Mouse (Mus musculus) liver, adult (tissue): ENCODE results near the gene Cdkn1b.

Experiments
- GATA4 ChIP-seq: IDR thresholded peaks from 2 replicates; pipeline ENCODE4 v1.6.1; 2014; ENCODE audit warnings: mild to moderate bottlenecking, low read length; ENCODE audit not compliant: insufficient replicate concordance

Cdkn1b gene

DNA sequence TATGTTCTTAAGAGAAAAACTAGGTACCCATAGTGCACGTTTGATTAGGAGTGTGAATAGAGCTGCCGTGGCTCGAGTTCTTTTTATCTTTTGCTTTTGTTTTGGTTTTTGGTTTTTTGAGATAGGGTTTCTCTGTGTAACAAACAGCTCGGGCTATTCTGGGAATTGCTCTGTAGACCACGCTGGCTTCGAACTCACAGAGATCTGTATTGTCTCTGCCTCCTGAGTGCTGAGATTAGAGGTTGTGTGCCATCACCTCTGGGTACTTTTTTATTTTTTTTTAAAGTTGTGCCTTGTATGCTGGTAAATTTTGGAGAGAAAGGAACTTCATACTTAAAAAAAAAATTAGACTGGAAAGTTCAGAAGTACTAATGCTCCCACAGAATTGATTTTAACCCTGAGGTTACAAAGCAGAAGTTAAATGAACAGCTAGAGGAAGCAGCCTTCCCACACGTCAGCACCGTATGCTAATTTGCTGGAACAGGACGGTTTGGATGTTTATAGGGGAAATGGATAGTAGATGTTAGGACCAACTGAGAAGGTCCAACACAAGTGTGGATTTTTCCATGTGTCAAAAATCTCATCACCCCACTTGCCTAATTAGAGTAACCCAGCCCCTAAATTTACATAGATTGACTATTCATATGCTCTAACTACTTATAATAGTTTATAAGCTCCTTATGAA lies 2.5 kb downstream of the Cdkn1b start:
- TF ChIP-seq GATA4, result no peak

DNA sequence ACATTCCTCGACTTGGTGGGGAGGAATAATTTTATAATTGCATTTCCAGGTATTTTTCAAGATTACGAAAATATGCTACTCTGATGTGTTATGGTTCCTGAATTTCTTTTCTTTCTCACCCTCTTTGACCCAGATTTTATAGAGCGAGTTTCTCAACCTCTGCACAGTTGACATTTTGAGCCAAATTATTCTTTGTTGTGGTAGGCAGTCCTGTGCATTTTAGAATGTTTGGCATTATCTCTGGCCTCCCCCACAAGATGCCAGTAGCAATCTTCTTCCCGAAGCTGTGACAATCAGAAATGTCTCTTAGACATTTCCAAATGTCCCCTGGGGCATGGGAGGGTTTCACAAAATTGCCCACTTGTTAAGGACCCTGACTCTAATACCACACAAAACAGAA lies 3.5 kb downstream of the Cdkn1b start:
- TF ChIP-seq GATA4, result no peak

DNA sequence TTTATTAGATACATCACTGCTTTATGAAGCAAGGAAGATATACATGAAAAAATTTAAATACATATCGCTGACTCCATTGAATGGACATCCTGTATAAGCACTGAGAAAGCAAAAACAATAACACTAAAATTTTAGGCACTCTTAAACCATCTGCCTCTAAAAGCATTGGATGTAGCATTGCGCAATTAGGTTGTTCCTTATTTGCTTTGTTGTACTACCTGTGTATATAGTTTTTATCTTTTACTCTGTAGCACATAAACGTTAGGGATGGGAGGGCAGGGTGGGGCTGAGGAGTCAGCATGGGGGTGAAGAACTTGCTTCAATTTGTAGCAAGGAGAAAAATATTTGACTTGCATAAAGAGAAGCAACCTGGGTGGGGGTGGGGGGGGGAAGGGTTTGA lies 4.1 kb downstream of the Cdkn1b start:
- no peak for TF ChIP-seq GATA4

DNA sequence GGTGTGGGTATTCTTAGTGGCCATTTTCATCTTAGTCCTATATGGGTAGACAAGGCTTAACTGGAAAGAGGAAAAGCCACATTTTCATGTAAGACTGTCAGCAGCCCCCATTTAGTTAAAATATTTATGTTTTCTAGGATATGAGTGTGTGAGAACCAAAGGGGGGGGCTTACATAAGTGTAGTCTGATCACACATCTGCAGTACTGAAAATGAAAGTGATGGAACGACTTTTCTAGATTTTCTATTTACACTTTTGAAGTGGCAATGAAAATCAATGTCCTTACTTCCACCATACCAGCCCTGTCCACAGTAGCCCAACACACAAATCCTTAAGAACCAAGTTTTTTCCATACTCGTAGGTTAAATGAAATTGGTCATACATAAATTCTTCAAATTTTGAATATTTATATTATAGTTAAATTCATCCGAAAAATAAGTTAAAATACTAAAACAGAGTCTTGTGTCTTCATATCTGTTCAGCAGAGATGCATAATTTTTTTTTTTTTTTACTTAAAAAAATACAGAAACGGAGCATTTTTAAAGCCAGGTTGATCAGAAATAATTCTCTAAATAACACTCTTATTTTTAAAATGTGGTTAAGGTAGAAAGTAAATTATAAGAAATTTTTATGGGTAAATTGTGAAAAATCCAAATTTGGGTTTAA lies 5.6 kb downstream of the Cdkn1b start:
- TF ChIP-seq GATA4, result no peak

DNA sequence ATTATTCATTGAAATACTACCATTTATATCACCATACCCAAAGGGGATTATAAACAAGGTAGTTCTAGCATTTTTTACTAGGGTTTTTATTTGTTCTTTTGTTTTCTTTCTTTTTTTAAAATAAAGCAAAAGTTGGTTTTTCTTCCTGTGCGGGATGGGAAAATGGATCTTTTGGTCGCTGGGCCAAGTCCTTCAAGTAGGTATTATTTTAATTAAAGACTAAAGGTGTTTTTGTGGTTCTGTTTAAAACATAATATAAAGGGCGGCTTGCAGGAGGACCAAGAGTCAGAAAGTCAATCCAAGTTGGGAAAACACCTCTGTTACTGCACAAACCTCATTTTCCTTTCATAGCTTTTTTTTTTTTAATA lies 6.1 kb downstream of the Cdkn1b start:
- TF ChIP-seq GATA4, result no peak

DNA sequence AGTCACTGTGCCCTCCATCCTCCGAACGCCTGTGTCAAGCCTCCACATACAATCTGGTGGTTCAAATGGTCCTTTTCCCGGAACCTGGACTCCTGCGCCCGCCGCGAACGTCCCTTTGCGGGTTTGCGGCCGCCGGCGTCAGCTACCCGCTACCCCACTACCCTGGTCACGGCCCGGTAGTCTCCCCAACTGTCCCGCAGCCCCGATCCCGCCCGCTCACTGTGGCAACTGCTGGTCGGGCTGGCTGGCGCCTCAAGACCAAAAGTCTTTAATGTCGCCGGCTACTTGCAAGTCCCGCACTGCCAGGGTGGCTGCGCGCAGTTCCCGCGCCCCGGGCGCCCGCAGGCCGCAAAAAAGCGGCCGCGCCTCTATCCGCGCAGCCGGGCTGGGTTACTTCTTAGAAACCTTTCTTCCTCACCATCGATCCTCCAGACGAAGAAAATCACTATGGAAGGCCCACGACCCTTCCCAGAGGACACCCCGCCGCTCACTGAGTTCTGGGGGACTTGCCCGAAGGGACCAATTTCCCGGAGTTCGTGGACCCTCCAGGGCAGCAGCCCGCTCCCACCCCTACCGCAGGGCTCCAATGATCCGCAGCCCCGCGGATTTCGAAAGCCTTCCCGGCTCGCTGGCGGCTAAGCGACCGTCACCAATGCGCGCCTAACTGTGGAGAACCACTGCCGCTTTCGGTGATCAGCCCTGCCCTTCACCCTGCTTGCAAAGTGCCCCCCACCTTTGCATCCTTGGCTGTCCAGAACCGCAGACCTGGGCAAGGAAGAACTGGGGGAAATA lies 6.8 kb downstream of the Cdkn1b start:
- TF ChIP-seq GATA4, result no peak

DNA sequence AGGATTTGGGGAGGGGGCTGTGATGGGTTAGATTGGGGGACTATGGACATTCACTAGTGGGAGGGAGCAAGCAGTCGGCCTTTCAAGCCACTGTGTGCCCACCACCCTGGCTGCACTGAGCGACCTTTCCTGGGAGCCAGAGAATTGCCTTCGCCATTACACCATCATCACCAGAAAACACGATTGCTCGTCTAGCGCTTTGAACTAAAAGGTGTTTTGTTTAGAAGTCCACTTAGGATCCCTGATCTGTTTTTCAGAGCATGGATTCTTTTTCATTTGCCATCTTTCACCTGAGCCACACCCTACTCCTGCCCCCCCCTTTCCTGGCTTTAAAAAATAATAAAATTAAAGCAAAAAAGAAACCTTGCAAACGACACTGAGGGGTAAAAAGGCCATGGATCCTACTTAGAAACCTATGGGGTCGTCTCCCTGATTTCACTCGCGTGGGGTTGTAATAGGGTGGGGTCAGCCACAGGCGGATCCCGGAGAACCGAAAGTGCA lies 7.4 kb downstream of the Cdkn1b start:
- TF ChIP-seq GATA4, result no peak

DNA sequence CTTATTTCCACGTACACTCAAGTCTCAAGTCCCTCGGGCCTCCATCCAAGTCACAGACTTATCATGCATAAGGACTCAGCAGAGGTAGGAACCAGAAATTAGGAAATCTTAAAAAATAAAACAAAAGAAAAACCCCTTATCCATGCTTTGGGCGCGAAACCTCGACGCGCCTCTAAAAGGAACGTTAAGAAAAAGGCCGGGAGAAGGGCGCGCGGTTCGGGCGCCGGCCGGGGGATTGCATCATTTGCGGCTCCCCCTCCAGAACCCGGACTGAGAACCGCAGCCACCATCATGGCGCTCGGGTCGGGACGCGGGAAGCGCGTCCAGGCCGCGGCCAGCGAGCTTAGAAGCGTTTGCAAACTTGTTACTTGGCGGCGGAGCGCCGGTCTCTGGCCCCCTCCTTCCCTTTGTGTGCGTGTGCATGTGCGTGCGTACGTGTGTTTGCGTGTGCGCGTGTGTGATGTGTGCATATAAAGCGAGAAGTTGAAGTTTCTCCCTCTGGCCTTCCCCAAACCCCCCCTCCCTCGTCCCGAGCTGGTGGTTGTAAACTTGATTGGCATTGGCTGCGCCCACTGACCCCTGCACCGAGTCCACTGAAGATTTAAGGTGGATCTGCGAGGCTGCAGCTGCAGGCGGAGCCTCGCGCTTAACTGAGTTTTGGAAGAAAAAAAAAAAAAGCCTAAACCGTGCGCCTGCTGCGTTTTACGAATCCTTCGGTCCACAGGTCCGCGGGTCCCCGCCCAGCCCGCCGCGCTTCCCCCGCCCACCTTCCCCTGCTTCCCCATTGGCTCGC lies 8.1 kb downstream of the Cdkn1b start:
- no peak for TF ChIP-seq GATA4

DNA sequence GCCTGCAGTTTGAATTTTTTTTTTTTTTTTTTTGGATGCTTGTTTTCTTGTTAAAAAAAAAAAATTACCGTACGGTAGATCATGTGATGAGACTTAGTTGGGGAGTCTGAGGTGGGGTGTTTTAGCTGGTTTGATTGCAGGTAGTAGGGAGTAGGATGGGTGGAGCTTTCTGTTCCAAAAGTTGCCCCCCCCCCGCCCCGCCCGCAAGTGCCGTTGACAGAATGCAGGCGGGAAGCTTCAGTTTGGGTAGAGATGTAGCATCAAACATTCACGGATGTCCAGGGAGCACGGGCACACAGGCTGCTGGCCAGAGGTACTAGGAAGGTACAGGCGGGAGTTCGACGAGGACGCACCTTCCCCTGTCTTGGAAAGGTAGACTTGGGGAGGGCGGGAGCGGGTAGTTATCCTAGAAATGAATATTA lies 8.7 kb downstream of the Cdkn1b start:
- TF ChIP-seq GATA4, result no peak

DNA sequence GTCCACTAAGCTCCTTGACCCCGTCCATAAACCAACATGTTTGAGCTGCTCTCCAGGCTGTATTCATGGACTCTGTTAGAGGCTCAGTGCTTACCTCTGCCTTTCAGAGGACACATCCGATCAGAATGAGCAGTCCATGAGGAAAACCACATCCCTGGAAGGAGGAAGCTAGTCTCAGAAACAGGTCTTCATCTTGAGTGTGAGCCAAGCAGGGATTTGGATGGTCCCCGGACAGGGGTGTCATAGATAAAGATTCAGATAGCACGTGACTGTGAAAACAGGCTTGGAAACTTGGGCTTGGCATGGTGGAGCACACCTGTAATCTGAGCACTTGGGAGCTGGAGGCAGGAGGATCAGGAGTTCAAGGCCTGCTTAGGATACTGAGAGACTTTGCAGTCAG lies 9.7 kb downstream of the Cdkn1b start:
- no peak for TF ChIP-seq GATA4

DNA sequence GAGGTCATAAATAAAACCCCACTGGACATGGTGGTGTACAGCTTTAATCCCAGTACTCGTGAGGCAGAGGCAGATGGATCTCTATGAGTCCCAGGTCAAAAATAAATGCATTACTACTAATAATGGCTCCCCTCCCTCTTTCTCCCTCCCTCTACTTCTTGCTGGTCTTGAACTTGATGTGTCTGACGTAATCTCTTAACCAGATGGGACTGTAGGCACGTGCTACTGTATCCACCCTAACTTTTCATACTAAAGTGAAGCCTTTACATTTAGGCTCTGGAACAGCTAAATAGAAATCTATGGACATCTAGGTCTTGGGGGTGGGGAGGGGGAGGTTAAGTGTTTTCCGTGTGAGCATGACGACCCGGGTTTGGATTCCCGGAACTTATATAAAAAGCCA lies 10.2 kb downstream of the Cdkn1b start:
- TF ChIP-seq GATA4, result no peak

DNA sequence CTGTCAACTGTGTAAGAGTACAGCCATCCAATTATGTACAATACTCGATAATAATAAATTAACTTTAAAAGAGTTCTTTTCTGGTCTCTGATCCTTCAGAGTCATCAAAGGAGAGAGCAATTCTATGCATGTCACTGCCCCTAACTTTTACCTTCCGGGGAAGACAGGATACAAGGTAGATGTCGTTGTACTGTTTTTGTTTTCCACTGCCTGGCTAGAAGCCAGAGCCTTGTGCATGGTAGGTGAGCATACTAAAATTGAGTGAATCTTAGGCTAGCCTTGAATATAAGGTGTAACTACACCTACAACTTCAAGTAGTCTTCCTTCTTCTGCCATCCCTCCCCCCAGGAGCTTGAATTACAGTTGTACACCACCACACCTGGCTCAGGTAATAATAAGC lies 10.9 kb downstream of the Cdkn1b start:
- TF ChIP-seq GATA4, result no peak

DNA sequence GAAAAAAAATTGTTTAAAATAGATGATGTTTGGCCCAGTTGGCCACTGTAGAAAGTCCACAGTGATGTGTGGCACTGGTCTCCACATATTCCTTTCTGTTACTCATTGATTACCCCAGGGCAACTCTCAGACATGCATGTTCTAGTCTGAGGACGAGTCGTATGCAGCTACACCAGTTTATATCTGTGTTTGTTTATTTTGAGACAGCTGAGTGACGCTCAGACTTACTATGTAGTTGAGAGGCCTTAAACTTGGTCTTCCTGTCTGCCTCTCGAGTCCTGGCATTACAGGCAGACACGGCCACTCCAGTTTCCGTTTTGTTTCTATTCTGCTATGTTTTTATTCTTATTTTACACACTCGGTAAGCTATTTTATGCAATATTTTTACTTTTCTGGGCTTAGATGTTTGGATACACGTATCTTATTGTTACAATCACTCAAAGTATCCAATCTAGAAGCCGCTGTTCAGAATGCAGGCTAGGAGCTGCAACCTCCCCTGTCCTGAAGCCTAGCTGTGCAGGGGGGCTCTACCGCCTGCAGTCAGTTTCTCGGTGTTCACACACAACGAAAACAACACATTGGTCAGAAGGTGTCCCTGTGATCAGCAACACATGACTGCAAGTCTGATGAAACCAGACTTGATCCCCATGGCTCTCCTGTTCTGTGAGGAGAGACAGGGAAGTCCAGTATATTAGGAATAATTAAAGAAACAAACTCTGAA lies 12.4 kb downstream of the Cdkn1b start:
- TF ChIP-seq GATA4, result no peak

DNA sequence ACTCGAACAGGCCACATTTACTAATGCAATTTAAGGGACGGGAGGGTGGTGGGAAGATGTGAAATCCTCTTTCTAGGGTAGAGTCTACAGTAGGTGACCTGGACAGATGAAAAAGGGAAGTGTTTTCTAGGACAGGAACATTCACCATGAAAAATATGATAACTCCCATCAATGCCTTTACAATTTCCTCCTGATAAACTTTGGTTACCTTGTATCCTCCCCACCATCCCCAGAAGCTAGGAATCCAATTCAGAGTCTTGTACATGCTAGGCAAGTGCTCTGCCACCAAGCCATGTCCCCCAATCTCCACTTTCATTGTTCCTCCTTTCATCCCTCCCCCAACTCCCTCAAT lies 13.0 kb downstream of the Cdkn1b start:
- TF ChIP-seq GATA4, result no peak

DNA sequence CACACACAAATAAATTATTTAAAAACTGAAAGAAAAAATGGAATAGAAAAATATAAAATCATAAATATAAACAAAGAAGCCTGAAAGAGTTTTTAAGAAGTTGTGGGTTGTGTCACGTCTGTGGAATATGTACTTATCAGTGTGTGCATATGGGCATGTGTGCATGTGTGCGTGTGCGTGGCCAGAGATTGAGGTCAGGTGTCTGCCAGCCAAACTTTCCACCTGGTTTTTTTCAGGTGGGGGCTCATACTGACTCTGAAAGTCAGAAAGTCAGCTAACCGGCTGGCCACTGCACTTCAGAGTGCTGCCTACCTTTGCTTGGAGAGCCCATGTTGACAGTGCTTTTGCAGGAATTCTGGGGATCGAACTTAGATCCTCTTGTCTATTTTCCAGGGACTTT lies 14.1 kb downstream of the Cdkn1b start:
- no peak for TF ChIP-seq GATA4
